Mouse (Mus musculus): Measurements from ENCODE around the gene Lsr. TPM values are rescaled to one million over a fixed set of nuclear protein-coding genes. Genes with fewer than 3 reads are reported as not detected.

Gene Lsr
- polyA plus RNA-seq, 1 experiment from 2014 or later = 13.1 TPM

Other genes starting within 250 kb of the Lsr start
- gene Tmem147, start 243.9 kb downstream of the Lsr start, polyA plus RNA-seq (2014; fragmentation: Nextera tagmentation; extraction: Ambion mirVana) = 140 and 153 TPM in 2 replicates
- 0.19 and 0.48 TPM in 2 replicates for gene Gapdhs, start 229.8 kb downstream of the Lsr start, polyA plus RNA-seq (2014; fragmentation: Nextera tagmentation; extraction: Ambion mirVana)
- 0.54 and 1.1 TPM in 2 replicates for gene Sbsn, start 222.0 kb downstream of the Lsr start, polyA plus RNA-seq (2014; fragmentation: Nextera tagmentation; extraction: Ambion mirVana)
- not detected in 2 replicates for gene Dmkn, start 209.7 kb downstream of the Lsr start, polyA plus RNA-seq (2014; fragmentation: Nextera tagmentation; extraction: Ambion mirVana)
- not detected in 2 replicates for gene Krtdap, start 185.6 kb downstream of the Lsr start, polyA plus RNA-seq (2014; fragmentation: Nextera tagmentation; extraction: Ambion mirVana)
- gene Ffar2, start 149.7 kb downstream of the Lsr start, polyA plus RNA-seq (2014; fragmentation: Nextera tagmentation; extraction: Ambion mirVana) = not detected in 2 replicates
- gene Ffar3, start 117.3 kb downstream of the Lsr start, polyA plus RNA-seq (2014; fragmentation: Nextera tagmentation; extraction: Ambion mirVana) = not detected in 2 replicates
- gene Ffar1, start 111.9 kb downstream of the Lsr start, polyA plus RNA-seq (2014; fragmentation: Nextera tagmentation; extraction: Ambion mirVana) = not detected in 2 replicates
- gene Cd22, start 93.1 kb downstream of the Lsr start, polyA plus RNA-seq (2014; fragmentation: Nextera tagmentation; extraction: Ambion mirVana) = not detected in 2 replicates
- gene Mag, start 58.6 kb downstream of the Lsr start, polyA plus RNA-seq (2014; fragmentation: Nextera tagmentation; extraction: Ambion mirVana) = 0.44 and 0.47 TPM in 2 replicates
- gene Hamp2, start 48.8 kb downstream of the Lsr start, polyA plus RNA-seq (2014; fragmentation: Nextera tagmentation; extraction: Ambion mirVana) = not detected in 2 replicates
- 0.40 TPM in 1 of 2 replicates, not detected in the other for gene Hamp, start 29.4 kb downstream of the Lsr start, polyA plus RNA-seq (2014; fragmentation: Nextera tagmentation; extraction: Ambion mirVana)
- 20.6 and 21.7 TPM in 2 replicates for gene Usf2, start 16.7 kb downstream of the Lsr start, polyA plus RNA-seq (2014; fragmentation: Nextera tagmentation; extraction: Ambion mirVana)
- gene Fam187b, start 326 bp upstream of the Lsr start, polyA plus RNA-seq (2014; fragmentation: Nextera tagmentation; extraction: Ambion mirVana) = 0.25 and 0.62 TPM in 2 replicates
- 11.3 and 12.6 TPM in 2 replicates for gene Fxyd5, start 69.0 kb upstream of the Lsr start, polyA plus RNA-seq (2014; fragmentation: Nextera tagmentation; extraction: Ambion mirVana)
- gene Fxyd7, start 78.0 kb upstream of the Lsr start, polyA plus RNA-seq (2014; fragmentation: Nextera tagmentation; extraction: Ambion mirVana) = 5.4 and 6.2 TPM in 2 replicates
- 4.8 and 5.4 TPM in 2 replicates for gene Fxyd1, start 83.7 kb upstream of the Lsr start, polyA plus RNA-seq (2014; fragmentation: Nextera tagmentation; extraction: Ambion mirVana)
- 0.58 and 0.85 TPM in 2 replicates for gene Lgi4, start 85.9 kb upstream of the Lsr start, polyA plus RNA-seq (2014; fragmentation: Nextera tagmentation; extraction: Ambion mirVana)
- gene Fxyd3, start 103.2 kb upstream of the Lsr start, polyA plus RNA-seq (2014; fragmentation: Nextera tagmentation; extraction: Ambion mirVana) = 1.8 and 2.3 TPM in 2 replicates
- gene Hpn, start 141.8 kb upstream of the Lsr start, polyA plus RNA-seq (2014; fragmentation: Nextera tagmentation; extraction: Ambion mirVana) = 0.44 and 1.2 TPM in 2 replicates
- gene Scn1b, start 153.5 kb upstream of the Lsr start, polyA plus RNA-seq (2014; fragmentation: Nextera tagmentation; extraction: Ambion mirVana) = 0.52 and 1.1 TPM in 2 replicates
- gene Gramd1a, start 182.4 kb upstream of the Lsr start, polyA plus RNA-seq (2014; fragmentation: Nextera tagmentation; extraction: Ambion mirVana) = 104 and 109 TPM in 2 replicates

All from midbrain, embryonic 11.5 days (tissue).